ENCODE assay signal across 8 mouse cellular contexts in genomic region chr5:77354361-77354787, GRCm38 (mm10). TPM values are rescaled to one million over a fixed set of nuclear protein-coding genes. Genes with fewer than 3 reads are reported as not detected.
DNase-seq lines count a peak whose midpoint lies in the region; ATAC-seq and TF ChIP-seq lines count a peak whose summit lies in the region.

No protein-coding gene starts in this region.

- H3K4me1 ChIP-seq in cortical plate, adult 2 months (ENCODE audit: control insufficient read depth, insufficient read depth, low read length): no peaks in the 10 kb centered on the region

- peak; percentile 73 for ATAC-seq in inflammation-experienced regulatory T-cells, adult 6 months
- peak; percentile 72 for ATAC-seq in megakaryocyte progenitor cell, adult 5-6 weeks (replicated peaks; ENCODE audit: poor library complexity)

- TF ChIP-seq POLR2A in cortical plate, adult 2 months (IDR thresholded peaks at IDR 0.05; ENCODE audit: extremely low read depth, insufficient read depth, low read length): no peak

- peak; percentile 87 for DNase-seq in adipocyte (ENCODE audit: low spot score)
- DNase-seq in gastrocnemius, postnatal 14 days: peak; percentile 81
- peak; percentile 37 to 91 for DNase-seq in left cerebral cortex, adult 9 months (ENCODE audit: low spot score in 2 of 2)
- DNase-seq in right cerebral cortex, postnatal 10 days (ENCODE audit: low spot score in 2 of 2): peak; percentile 90
- DNase-seq in urinary bladder, postnatal 25 days (ENCODE audit: low spot score): peak; percentile 88

- intact Hi-C loops in gastrocnemius, postnatal 14 days (cut with DNase I; ENCODE audit: low total_unique reads): loop anchor here (5.0 kb wide), 1 partner anchor 113 kb away; no protein-coding TSS in a partner anchor

- H3K27ac ChIP-seq in cortical plate, adult 2 months (ENCODE audit: insufficient read depth, low read length): no peak overlapping the region

- TF ChIP-seq CTCF in cortical plate, adult 2 months (IDR thresholded peaks at IDR 0.05; ENCODE audit: extremely low read depth, insufficient read depth, low read length): peak; percentile 87

- peak overlapping the region; percentile 8 for H3K4me3 ChIP-seq in cortical plate, adult 2 months (ENCODE audit: insufficient read depth, low read length)

RNA-seq across cellular contexts. Expression of gene Polr2b, which starts 44.4 kb away (rescaled TPM):
- polyA plus RNA-seq in cortical plate, adult 2 months (2012; rRNA removed): 35.4 and 35.9 TPM in 2 replicates
- total RNA-seq in gastrocnemius, postnatal 14 days (2021): 10 to 100 TPM; 22.1 to 23.4 TPM
- polyA plus RNA-seq in inflammation-experienced regulatory T-cells, adult 6 months (2017; shearing (Covaris generic)): 10 to 100 TPM; 51.5 to 53.3 (median 51.6) TPM
- 95.0 and 110 TPM in 2 replicates for total RNA-seq in megakaryocyte progenitor cell, adult 5-6 weeks (2015)
- total RNA-seq in megakaryocyte progenitor cell, adult 5-6 weeks (2017): 138 and 151 TPM in 2 replicates

RNA-seq across cellular contexts. Expression of gene Noa1, which starts 44.5 kb away (rescaled TPM):
- polyA plus RNA-seq in cortical plate, adult 2 months (2012; rRNA removed): 18.4 and 18.5 TPM in 2 replicates
- 10 to 100 TPM; 15.8 to 17.6 TPM for total RNA-seq in gastrocnemius, postnatal 14 days (2021)
- 1 to 10 TPM; 4.3 to 6.2 (median 4.8) TPM for polyA plus RNA-seq in inflammation-experienced regulatory T-cells, adult 6 months (2017; shearing (Covaris generic))
- total RNA-seq in megakaryocyte progenitor cell, adult 5-6 weeks (2015): 58.5 and 59.2 TPM in 2 replicates
- total RNA-seq in megakaryocyte progenitor cell, adult 5-6 weeks (2017): 16.8 and 17.9 TPM in 2 replicates

RNA-seq across cellular contexts. Expression of gene Igfbp7, which starts 53.5 kb away (rescaled TPM):
- 82.1 and 88.9 TPM in 2 replicates for polyA plus RNA-seq in cortical plate, adult 2 months (2012; rRNA removed)
- 100 to 1,000 TPM; 319 to 321 TPM for total RNA-seq in gastrocnemius, postnatal 14 days (2021)
- polyA plus RNA-seq in inflammation-experienced regulatory T-cells, adult 6 months (2017; shearing (Covaris generic)): under 1 TPM in 2 of 3 experiments, not detected in 1; 0.32 to 0.83 TPM
- total RNA-seq in megakaryocyte progenitor cell, adult 5-6 weeks (2015): 0.96 and 1.5 TPM in 2 replicates
- 0.44 and 0.79 TPM in 2 replicates for total RNA-seq in megakaryocyte progenitor cell, adult 5-6 weeks (2017)

Comparison
In these comparisons a context has a peak if more than half of its experiments do, and no peak if none do; other contexts are left out.
1. RNA of gene Igfbp7, which starts 53.5 kb away (total RNA-seq): 319 to 321 TPM in gastrocnemius, postnatal 14 days; 0.44 to 1.5 TPM in megakaryocyte progenitor cell, adult 5-6 weeks; every median in the first group is over 100 times any median in the second.
2. Peak in every context shown above with its lines, with median percentiles within 50 percentile points of each other: DNase-seq.